Mouse (Mus musculus) liver, embryonic 11.5 days (tissue): ENCODE data around the gene Rras. TPM values are rescaled to one million over a fixed set of nuclear protein-coding genes. Genes with fewer than 3 reads are reported as not detected.

ENCODE experiments used
- ATAC-seq: fragments of 200-750 bp; cut with Nextera tagmentation; replicated peaks from 2 replicates; pipeline ENCODE4 v1.8.0; 2017; ENCODE audit warnings: moderate number of reproducible peaks, mild to moderate bottlenecking, moderate TSS enrichment, moderate library complexity; ENCODE audit not compliant: low FRiP score
- DNase-seq: peaks from one replicate; pipeline ENCODE4 v3.0.0-alpha.2; 2017; ENCODE audit warnings: low spot score
- H3K27ac ChIP-seq: fragments of 300-500 bp; sonication (generic); 2 replicates; pipeline ENCODE4 v1.5.1; 2014; ENCODE audit warnings: mild to moderate bottlenecking, low read depth, low read length, control low read depth
- H3K27me3 ChIP-seq: fragments of 300-500 bp; sonication (generic); replicated peaks from 2 replicates; pipeline ENCODE4 v1.6.1; 2014; ENCODE audit warnings: low read length, mixed read lengths; ENCODE audit not compliant: control insufficient read depth, insufficient read depth
- H3K36me3 ChIP-seq: fragments of 300-500 bp; sonication (generic); 2 replicates; pipeline ENCODE4 v1.6.1; 2014; ENCODE audit warnings: mild to moderate bottlenecking, low read length, moderate library complexity, mixed read lengths; ENCODE audit not compliant: control insufficient read depth, insufficient read depth
- H3K4me1 ChIP-seq: fragments of 300-500 bp; sonication (generic); replicated peaks from 2 replicates; pipeline ENCODE4 v1.6.1; 2014; ENCODE audit warnings: low read length, mixed read lengths; ENCODE audit not compliant: control insufficient read depth, insufficient read depth
- H3K4me2 ChIP-seq: fragments of 300-500 bp; sonication (generic); 2 replicates; pipeline ENCODE4 v1.6.1; 2014; ENCODE audit warnings: mild to moderate bottlenecking, control low read depth, moderate library complexity
- H3K4me3 ChIP-seq: fragments of 300-500 bp; sonication (generic); 2 replicates; pipeline ENCODE4 v1.5.1; 2014; ENCODE audit warnings: low read depth, low read length, control low read depth
- H3K9ac ChIP-seq: fragments of 300-500 bp; sonication (generic); 2 replicates; pipeline ENCODE4 v1.6.1; 2014; ENCODE audit warnings: low read depth, low read length, control low read depth
- H3K9me3 ChIP-seq: fragments of 300-500 bp; sonication (generic); 2 replicates; pipeline ENCODE4 v1.6.1; 2016; ENCODE audit warnings: low read length, inconsistent platforms, mixed read lengths; ENCODE audit not compliant: control insufficient read depth
- WGBS: fragments of 180-500 bp; shearing (Covaris S2); extraction: QIAGEN DNeasy Blood & Tissue Kit; methylation state at CpG from one replicate; pipeline ENCODE4 v1.1.7; 2014; 5-methylcytosine and 5-hydroxymethylcytosine counted together
- microRNA-seq: library from miRNA; unstranded; fragments of <30 nt; microRNA quantifications from one replicate; pipeline ENCODE4, GENCODE M21; 2017; ENCODE audit warnings: borderline number of aligned reads
- polyA plus RNA-seq: library from polyadenylated mRNA; unstranded; fragments of >200 nt; fragmentation: Nextera tagmentation; extraction: Ambion mirVana; gene quantifications from 2 replicates; pipeline ENCODE4 v1.2.1, GENCODE M21; 2014

Rras gene
- polyA plus RNA-seq, 1 experiment from 2014 or later: 21.6 TPM

GRCm38 (mm10) chr7:45060632-45061122 lies 42.9 kb downstream of the Rras start:
- Histone ChIP-seq H3K4me1 (peaks cover 21% of the 10 kb centered on the region), H3K4me2 (peak overlapping the region; percentile 71; the same call in 1 of the 2 replicates), H3K27ac (peak overlapping the region; percentile 6; the same call in 1 of the 2 replicates), H3K36me3 (no peaks in the 10 kb centered on the region), H3K9ac (no peak overlapping the region), H3K9me3 (no peaks in the 10 kb centered on the region), H3K27me3 (no peaks in the 10 kb centered on the region), H3K4me3 (no peak overlapping the region)
- ATAC-seq: no peak
- 62% methylated on average over 6 of the region's 6 CpGs for WGBS
- DNase-seq: no peak

GRCm38 (mm10) chr7:45061532-45062075 lies 43.8 kb downstream of the Rras start:
- 27% methylated on average over 11 of the region's 11 CpGs for WGBS
- DNase-seq (no peak), ATAC-seq (peak; percentile 10; the same call in 1 of the 2 replicates)

GRCm38 (mm10) chr7:45062239-45062835 lies 44.6 kb downstream of the Rras start, which contains the start of the genes Nosip and Prrg2:
TSS of gene Nosip (plus strand) at chr7:45062429.
TSS of gene Prrg2 (minus strand) at chr7:45062677.
- peak within 1 kb of the TSS; percentile 70 for H3K9ac ChIP-seq
- H3K4me3 ChIP-seq: peak within 1 kb of the TSS; percentile 66
- H3K4me2 ChIP-seq: peak within 1 kb of the TSS; percentile 71
- peak; percentile 94 for DNase-seq
- H3K9me3 ChIP-seq: no peaks in the 10 kb centered on the region
- no peaks in the 10 kb centered on the region for H3K36me3 ChIP-seq
- H3K4me1 ChIP-seq: peaks cover 21% of the 10 kb centered on the region
- under 1% methylated on average over 31 of the region's 31 CpGs for WGBS
- peak within 1 kb of the TSS; percentile 62 for H3K27ac ChIP-seq
- peak; percentile 83 for ATAC-seq
- no peaks in the 10 kb centered on the region for H3K27me3 ChIP-seq

More at GRCm38 (mm10) chr7:45061532-45062075, 43.8 kb downstream of the Rras start:
- Histone ChIP-seq H3K9ac (peak overlapping the region; percentile 70), H3K4me2 (peak overlapping the region; percentile 71), H3K36me3 (no peaks in the 10 kb centered on the region), H3K27me3 (no peaks in the 10 kb centered on the region), H3K4me1 (peaks cover 21% of the 10 kb centered on the region), H3K4me3 (peak overlapping the region; percentile 66), H3K27ac (peak overlapping the region; percentile 34; the same call in 1 of the 2 replicates), H3K9me3 (no peaks in the 10 kb centered on the region)

- peak; percentile 12; the same call in 1 of the 2 replicates for ATAC-seq
Measured at GRCm38 (mm10) chr7:45067190-45067999, 49.6 kb downstream of the Rras start.

GRCm38 (mm10) chr7:45068000-45068318 lies 50.2 kb downstream of the Rras start:
- Histone ChIP-seq H3K36me3 (no peaks in the 10 kb centered on the region), H3K9ac (no peak overlapping the region), H3K9me3 (no peaks in the 10 kb centered on the region), H3K27me3 (no peaks in the 10 kb centered on the region), H3K27ac (no peak overlapping the region), H3K4me1 (peaks cover 10% of the 10 kb centered on the region), H3K4me2 (no peak overlapping the region), H3K4me3 (no peak overlapping the region)
- ATAC-seq (peak; percentile 68), DNase-seq (no peak)
- 14% methylated on average over 5 of the region's 5 CpGs for WGBS

More at GRCm38 (mm10) chr7:45067190-45067999, 49.6 kb downstream of the Rras start:
- DNase-seq: no peak
- no peaks in the 10 kb centered on the region for H3K27me3 ChIP-seq
- H3K9me3 ChIP-seq: no peaks in the 10 kb centered on the region
- H3K4me3 ChIP-seq: no peak overlapping the region
- 49% methylated on average over 4 of the region's 4 CpGs for WGBS
- H3K9ac ChIP-seq: no peak overlapping the region; the same call in 1 of the 2 replicates
- no peak overlapping the region for H3K4me2 ChIP-seq
- peak overlapping the region; percentile 0; the same call in 1 of the 2 replicates for H3K27ac ChIP-seq
- H3K4me1 ChIP-seq: peaks cover 10% of the 10 kb centered on the region
- no peaks in the 10 kb centered on the region for H3K36me3 ChIP-seq

- Histone ChIP-seq H3K9ac (no peak overlapping the region), H3K36me3 (peaks cover 10% of the 10 kb centered on the region), H3K9me3 (no peaks in the 10 kb centered on the region), H3K27ac (no peak overlapping the region), H3K4me3 (no peak overlapping the region), H3K4me2 (no peak overlapping the region), H3K4me1 (0 out of 2 replicates have a peak, but pooled peaks cover 5% of the 10 kb centered on the region), H3K27me3 (no peaks in the 10 kb centered on the region)
- DNase-seq: no peak
- 71% methylated on average over 2 of the region's 2 CpGs for WGBS
- no peak for ATAC-seq
Measured at GRCm38 (mm10) chr7:45069671-45070070, 51.9 kb downstream of the Rras start.

Small RNA genes lying within 50 kb of the gene (microRNA-seq; reads per million reads assigned to microRNA genes)
- gene Mir7054: 1.4 reads per million

Other genes starting within 250 kb of the Rras start
- 85.7 and 91.4 TPM in 2 replicates for gene Nup62, start 201.9 kb upstream of the Rras start, polyA plus RNA-seq
- gene Il4i1, start 201.6 kb upstream of the Rras start, polyA plus RNA-seq: 1.3 and 2.9 TPM in 2 replicates
- 3.9 and 4.2 TPM in 2 replicates for gene Atf5, start 201.3 kb upstream of the Rras start, polyA plus RNA-seq
- gene Akt1s1, start 169.0 kb upstream of the Rras start, polyA plus RNA-seq: 46.5 and 53.9 TPM in 2 replicates
- 50.5 and 53.3 TPM in 2 replicates for gene Tbc1d17, start 168.9 kb upstream of the Rras start, polyA plus RNA-seq
- 30.9 and 32.5 TPM in 2 replicates for gene Pnkp, start 160.8 kb upstream of the Rras start, polyA plus RNA-seq
- 162 and 164 TPM in 2 replicates for gene Ptov1, start 148.2 kb upstream of the Rras start, polyA plus RNA-seq
- 66.8 and 72.5 TPM in 2 replicates for gene Med25, start 125.2 kb upstream of the Rras start, polyA plus RNA-seq
- 15.5 and 17.6 TPM in 2 replicates for gene Fuz, start 121.9 kb upstream of the Rras start, polyA plus RNA-seq
- 100 and 111 TPM in 2 replicates for gene Ap2a1, start 88.5 kb upstream of the Rras start, polyA plus RNA-seq
- 0.10 TPM in 1 of 2 replicates, not detected in the other for gene Tsks, start 74.8 kb upstream of the Rras start, polyA plus RNA-seq
- gene Cpt1c, start 43.1 kb upstream of the Rras start, polyA plus RNA-seq: 8.2 and 8.5 TPM in 2 replicates
- gene Prmt1, start 31.4 kb upstream of the Rras start, polyA plus RNA-seq: 175 and 186 TPM in 2 replicates
- 76.2 and 88.4 TPM in 2 replicates for gene Irf3, start 20.3 kb upstream of the Rras start, polyA plus RNA-seq
- gene Bcl2l12, start 19.2 kb upstream of the Rras start, polyA plus RNA-seq: 39.6 and 41.1 TPM in 2 replicates
- 37.5 and 40.1 TPM in 2 replicates for gene Scaf1, start 1.6 kb upstream of the Rras start, polyA plus RNA-seq
- gene Prr12, start 34.9 kb downstream of the Rras start, polyA plus RNA-seq: 7.3 and 8.7 TPM in 2 replicates
- 60.9 and 63.0 TPM in 2 replicates for gene Nosip, start 44.5 kb downstream of the Rras start, polyA plus RNA-seq
- 12.0 and 12.4 TPM in 2 replicates for gene Prrg2, start 44.7 kb downstream of the Rras start, polyA plus RNA-seq
- gene Rcn3, start 74.3 kb downstream of the Rras start, polyA plus RNA-seq: 146 and 163 TPM in 2 replicates
- 33.2 and 33.8 TPM in 2 replicates for gene Fcgrt, start 85.9 kb downstream of the Rras start, polyA plus RNA-seq
- 2,085 and 2,209 TPM in 2 replicates for gene Rps11, start 106.5 kb downstream of the Rras start, polyA plus RNA-seq
- gene Rpl13a, start 110.8 kb downstream of the Rras start, polyA plus RNA-seq: 1,710 and 1,879 TPM in 2 replicates
- 0.41 and 1.1 TPM in 2 replicates for gene Gm45713, start 118.3 kb downstream of the Rras start, polyA plus RNA-seq
- 9.7 and 10.5 TPM in 2 replicates for gene Flt3l, start 118.5 kb downstream of the Rras start, polyA plus RNA-seq
- 86.2 and 87.7 TPM in 2 replicates for gene Pih1d1, start 136.3 kb downstream of the Rras start, polyA plus RNA-seq
- gene Aldh16a1, start 136.6 kb downstream of the Rras start, polyA plus RNA-seq: 56.0 and 60.6 TPM in 2 replicates
- 0.57 and 0.74 TPM in 2 replicates for gene Slc17a7, start 146.0 kb downstream of the Rras start, polyA plus RNA-seq
- gene Gfy, start 161.6 kb downstream of the Rras start, polyA plus RNA-seq: not detected in 2 replicates
- not detected in 2 replicates for gene Pth2, start 163.0 kb downstream of the Rras start, polyA plus RNA-seq
- gene Ccdc155, start 186.9 kb downstream of the Rras start, polyA plus RNA-seq: 0.17 and 0.53 TPM in 2 replicates
- 2.8 TPM in 2 replicates for gene Dkkl1, start 194.2 kb downstream of the Rras start, polyA plus RNA-seq
- 69.3 and 75.9 TPM in 2 replicates for gene Tead2, start 197.8 kb downstream of the Rras start, polyA plus RNA-seq
- 14.4 and 19.5 TPM in 2 replicates for gene Cd37, start 221.2 kb downstream of the Rras start, polyA plus RNA-seq
- 0.19 TPM in 1 of 2 replicates, not detected in the other for gene Slc6a16, start 223.1 kb downstream of the Rras start, polyA plus RNA-seq